Mouse (Mus musculus) forebrain, embryonic 10.5 days (tissue): ENCODE measurements at regions not wholly inside any gene's neighbourhood (a gene's known extent, or its start where the extent isn't known, plus 50 kb on each side); places are given as distances from the start of the nearest gene placed in this dataset.

ENCODE experiments used
- DNase-seq: peaks from one replicate; pipeline ENCODE4 v3.0.0-alpha.2; 2017; ENCODE audit warnings: low spot score; ENCODE audit errors: extremely low spot score
- H3K27ac ChIP-seq: fragments of 300-500 bp; sonication (generic); 2 replicates; pipeline ENCODE4 v1.5.1; 2016; ENCODE audit warnings: mild to moderate bottlenecking
- H3K27me3 ChIP-seq: fragments of 300-500 bp; sonication (generic); 2 replicates; pipeline ENCODE4 v1.6.1; 2016; ENCODE audit warnings: mild to moderate bottlenecking; ENCODE audit not compliant: poor library complexity, severe bottlenecking
- H3K36me3 ChIP-seq: fragments of 300-500 bp; sonication (generic); replicated peaks from 2 replicates; pipeline ENCODE4 v1.6.1; 2016; ENCODE audit warnings: mild to moderate bottlenecking, moderate library complexity
- H3K4me1 ChIP-seq: fragments of 300-500 bp; sonication (generic); 2 replicates; pipeline ENCODE4 v1.6.1; 2016
- H3K4me3 ChIP-seq: fragments of 300-500 bp; sonication (generic); 2 replicates; pipeline ENCODE4 v1.5.1; 2016; ENCODE audit warnings: mild to moderate bottlenecking, moderate library complexity
- H3K9me3 ChIP-seq: fragments of 300-500 bp; sonication (generic); 2 replicates; pipeline ENCODE4 v1.6.1; 2016; ENCODE audit warnings: mild to moderate bottlenecking, moderate library complexity
- whole genome bisulfite sequencing: fragments of 180-500 bp; shearing (Covaris S2); methylation state at CpG from one replicate; pipeline ENCODE4 v1.1.7; 2016; 5-methylcytosine and 5-hydroxymethylcytosine counted together

- Histone ChIP-seq H3K27ac (no peak overlapping the region), H3K27me3 (peaks cover 3% of the 10 kb centered on the region; the same call in 1 of the 2 replicates), H3K9me3 (no peaks in the 10 kb centered on the region), H3K4me3 (no peak overlapping the region), H3K4me1 (peaks cover 17% of the 10 kb centered on the region), H3K36me3 (no peaks in the 10 kb centered on the region)
- WGBS: 39% methylated on average over 6 of the region's 6 CpGs
- DNase-seq: no peak
Observed at GRCm38 (mm10) chr17:44336842-44337241, 148.5 kb downstream of the Clic5 start.

- Histone ChIP-seq H3K27ac (no peak overlapping the region), H3K4me1 (peaks cover 17% of the 10 kb centered on the region), H3K27me3 (peaks cover 3% of the 10 kb centered on the region; the same call in 1 of the 2 replicates), H3K36me3 (no peaks in the 10 kb centered on the region), H3K9me3 (no peaks in the 10 kb centered on the region), H3K4me3 (no peak overlapping the region)
- no peak for DNase-seq
- WGBS: 89% methylated on average over 5 of the region's 5 CpGs
Observed at GRCm38 (mm10) chr17:44337253-44337652, 148.9 kb downstream of the Clic5 start.

GRCm38 (mm10) chr17:44344542-44344941 is 156.2 kb downstream of the Clic5 start:
- DNase-seq: no peak
- WGBS: 91% methylated on average over 2 of the region's 2 CpGs
- H3K27ac ChIP-seq: no peak overlapping the region
- H3K4me3 ChIP-seq: no peak overlapping the region
- no peaks in the 10 kb centered on the region for H3K4me1 ChIP-seq
- peaks cover 47% of the 10 kb centered on the region for H3K27me3 ChIP-seq
- no peaks in the 10 kb centered on the region for H3K36me3 ChIP-seq
- H3K9me3 ChIP-seq: no peaks in the 10 kb centered on the region

- Histone ChIP-seq H3K36me3 (no peaks in the 10 kb centered on the region), H3K27ac (no peak overlapping the region), H3K4me3 (no peak overlapping the region), H3K4me1 (peaks cover 4% of the 10 kb centered on the region), H3K9me3 (no peaks in the 10 kb centered on the region), H3K27me3 (peaks cover 55% of the 10 kb centered on the region)
- DNase-seq: no peak
- WGBS: 94% methylated on average over 2 of the region's 2 CpGs
Observed at GRCm38 (mm10) chr17:44345374-44345773, 157.0 kb downstream of the Clic5 start.

DNA sequence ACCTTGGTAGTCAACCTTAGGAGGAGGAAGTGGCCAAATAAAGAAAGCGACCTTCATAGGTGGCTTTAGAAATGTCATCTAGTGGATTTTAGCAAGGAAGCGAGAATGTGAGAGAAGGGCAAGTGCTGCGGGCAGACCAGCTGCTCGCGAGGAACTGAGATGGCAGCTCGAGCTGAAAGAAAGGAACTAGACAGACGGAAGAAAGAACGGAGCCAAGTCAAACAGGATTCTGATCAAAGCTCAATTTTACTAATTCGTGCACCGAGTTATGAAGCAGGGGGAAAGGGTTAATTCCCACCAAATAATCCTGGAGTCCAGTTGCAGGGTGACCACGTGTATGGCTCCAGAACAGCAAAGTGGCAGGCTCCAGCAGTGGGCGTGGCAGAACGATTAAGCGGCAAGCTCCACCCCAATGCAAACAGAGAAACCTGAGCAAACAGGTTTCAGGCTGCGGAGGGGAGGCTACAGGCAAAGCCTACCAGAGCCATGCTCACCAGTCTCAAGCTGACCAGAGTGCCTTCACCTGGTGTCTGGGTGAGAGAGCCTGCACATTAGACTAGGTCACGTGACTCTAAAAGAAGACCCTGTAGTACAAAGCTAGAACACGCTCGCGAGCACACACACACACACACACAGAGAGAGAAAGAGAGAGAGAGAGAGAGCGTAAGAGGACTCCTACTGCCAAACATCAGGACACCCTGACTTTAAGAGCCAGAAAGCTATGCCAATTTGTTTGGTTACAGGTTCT is 162.0 kb downstream of the Clic5 start:
- 60% methylated on average over 20 of the region's 20 CpGs for WGBS
- H3K27me3 ChIP-seq: peaks cover 74% of the 10 kb centered on the region
- no peaks in the 10 kb centered on the region for H3K36me3 ChIP-seq
- no peaks in the 10 kb centered on the region for H3K9me3 ChIP-seq
- peak; percentile 21 for DNase-seq
- H3K4me3 ChIP-seq: no peak overlapping the region; the same call in 1 of the 2 replicates
- H3K4me1 ChIP-seq: peaks cover 26% of the 10 kb centered on the region
- no peak overlapping the region for H3K27ac ChIP-seq

- Histone ChIP-seq H3K36me3 (no peaks in the 10 kb centered on the region), H3K4me3 (no peak overlapping the region), H3K27me3 (peaks cover 80% of the 10 kb centered on the region), H3K9me3 (no peaks in the 10 kb centered on the region), H3K4me1 (peaks cover 26% of the 10 kb centered on the region), H3K27ac (no peak overlapping the region)
- 90% methylated on average over 4 of the region's 4 CpGs for WGBS
- DNase-seq: no peak
Observed at GRCm38 (mm10) chr17:44350949-44351244, 162.5 kb downstream of the Clic5 start.

GRCm38 (mm10) chr17:44351499-44352117 is 163.2 kb downstream of the Clic5 start:
- no peak overlapping the region for H3K27ac ChIP-seq
- DNase-seq: peak; percentile 40
- WGBS: 37% methylated on average over 13 of the region's 13 CpGs

DNA sequence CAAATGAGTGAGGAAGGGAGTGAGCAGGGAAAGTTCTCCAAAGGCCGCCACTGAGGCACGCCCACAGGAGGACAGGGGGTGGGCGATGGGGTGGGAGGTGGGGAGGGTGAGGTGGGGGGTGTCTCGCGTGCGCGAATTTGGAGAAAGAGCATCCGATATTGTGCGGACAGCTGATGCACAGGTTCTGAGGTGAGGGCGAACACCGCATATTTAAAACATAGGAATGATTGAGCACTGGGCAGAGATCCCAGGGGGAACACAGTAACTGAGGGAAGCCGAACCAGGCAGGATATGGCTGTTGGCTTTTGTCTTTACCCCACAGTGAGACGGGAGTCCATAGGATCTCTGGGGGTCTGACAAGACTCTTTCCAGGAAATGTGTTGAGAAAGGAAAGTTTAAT is 163.8 kb downstream of the Clic5 start:
- no peaks in the 10 kb centered on the region for H3K36me3 ChIP-seq
- no peak overlapping the region for H3K4me3 ChIP-seq
- H3K4me1 ChIP-seq: peaks cover 26% of the 10 kb centered on the region
- no peaks in the 10 kb centered on the region for H3K9me3 ChIP-seq
- no peak overlapping the region for H3K27ac ChIP-seq
- H3K27me3 ChIP-seq: peaks cover 75% of the 10 kb centered on the region
- no peak for DNase-seq
- 80% methylated on average over 13 of the region's 13 CpGs for whole genome bisulfite sequencing

More at GRCm38 (mm10) chr17:44351499-44352117, 163.2 kb downstream of the Clic5 start:
- Histone ChIP-seq H3K27me3 (peaks cover 76% of the 10 kb centered on the region), H3K9me3 (no peaks in the 10 kb centered on the region), H3K36me3 (no peaks in the 10 kb centered on the region), H3K4me1 (peaks cover 26% of the 10 kb centered on the region), H3K4me3 (no peak overlapping the region)

DNA sequence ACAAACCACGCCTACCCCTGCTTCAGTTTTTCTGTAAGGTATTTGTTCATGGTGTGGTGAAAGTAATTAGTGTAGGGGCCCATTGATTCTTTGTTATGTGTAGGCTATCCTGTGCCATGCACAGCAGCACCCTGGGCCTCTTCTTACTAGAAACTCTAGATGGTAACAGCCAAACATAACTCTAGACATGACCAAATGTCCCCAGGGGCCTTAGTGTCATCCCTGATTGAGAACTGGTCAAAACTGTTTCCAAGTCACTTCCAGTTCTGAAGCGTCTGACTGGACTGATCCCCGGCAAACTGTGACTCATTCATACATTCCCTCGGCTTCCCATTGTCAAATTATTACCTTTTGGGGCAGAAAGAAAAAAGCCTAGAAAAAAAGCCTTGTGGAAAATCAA is 174.7 kb downstream of the Clic5 start:
- H3K36me3 ChIP-seq: no peaks in the 10 kb centered on the region
- H3K4me3 ChIP-seq: no peak overlapping the region
- peaks cover 8% of the 10 kb centered on the region; the same call in 1 of the 2 replicates for H3K4me1 ChIP-seq
- DNase-seq: no peak
- H3K27ac ChIP-seq: no peak overlapping the region
- H3K27me3 ChIP-seq: no peaks in the 10 kb centered on the region
- 89% methylated on average over 4 of the region's 4 CpGs for WGBS
- no peaks in the 10 kb centered on the region for H3K9me3 ChIP-seq

DNA sequence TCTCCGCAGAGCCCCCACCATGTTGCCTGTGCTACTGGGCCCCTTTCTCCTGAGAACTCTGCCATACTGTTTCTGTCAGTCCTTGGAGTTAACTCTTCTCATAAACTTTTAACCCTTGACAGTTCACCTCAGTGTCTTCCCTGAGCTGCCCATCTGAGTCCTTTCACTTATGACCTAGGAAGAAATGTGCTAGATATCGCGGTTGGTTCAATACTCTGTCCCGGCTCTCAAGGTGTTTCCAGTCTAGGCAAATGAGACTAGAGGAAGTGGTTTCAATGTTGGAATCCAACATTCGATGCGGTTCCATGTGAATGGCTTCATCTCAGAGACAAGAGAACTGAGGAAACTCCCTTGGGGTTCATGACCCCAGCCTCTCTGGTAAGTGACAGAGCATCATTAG is 176.1 kb downstream of the Clic5 start:
- no peak for DNase-seq
- H3K4me1 ChIP-seq: peaks cover 8% of the 10 kb centered on the region; the same call in 1 of the 2 replicates
- no peaks in the 10 kb centered on the region for H3K9me3 ChIP-seq
- H3K4me3 ChIP-seq: no peak overlapping the region
- H3K27ac ChIP-seq: no peak overlapping the region
- no peaks in the 10 kb centered on the region for H3K36me3 ChIP-seq
- no peaks in the 10 kb centered on the region for H3K27me3 ChIP-seq
- 96% methylated on average over 6 of the region's 6 CpGs for WGBS

GRCm38 (mm10) chr17:44366438-44366837 is 178.1 kb downstream of the Clic5 start:
- no peaks in the 10 kb centered on the region for H3K36me3 ChIP-seq
- DNase-seq: no peak
- H3K27me3 ChIP-seq: no peaks in the 10 kb centered on the region
- H3K4me1 ChIP-seq: peaks cover 8% of the 10 kb centered on the region; the same call in 1 of the 2 replicates
- H3K9me3 ChIP-seq: no peaks in the 10 kb centered on the region
- no peak overlapping the region for H3K4me3 ChIP-seq
- 86% methylated on average over 8 of the region's 8 CpGs for WGBS
- no peak overlapping the region for H3K27ac ChIP-seq

GRCm38 (mm10) chr17:44367561-44367960 is 179.2 kb downstream of the Clic5 start:
- Histone ChIP-seq H3K27ac (no peak overlapping the region), H3K4me1 (peaks cover 8% of the 10 kb centered on the region; the same call in 1 of the 2 replicates), H3K36me3 (no peaks in the 10 kb centered on the region), H3K4me3 (no peak overlapping the region), H3K9me3 (no peaks in the 10 kb centered on the region), H3K27me3 (no peaks in the 10 kb centered on the region; the same call in 1 of the 2 replicates)
- 56% methylated on average over 5 of the region's 5 CpGs for WGBS
- no peak for DNase-seq

GRCm38 (mm10) chr17:44370966-44371465 is 182.6 kb downstream of the Clic5 start:
- 92% methylated on average over 3 of the region's 3 CpGs for WGBS
- H3K36me3 ChIP-seq: no peaks in the 10 kb centered on the region
- DNase-seq: no peak
- peaks cover 8% of the 10 kb centered on the region; the same call in 1 of the 2 replicates for H3K4me1 ChIP-seq
- no peak overlapping the region for H3K4me3 ChIP-seq
- no peaks in the 10 kb centered on the region; the same call in 1 of the 2 replicates for H3K27me3 ChIP-seq
- no peak overlapping the region for H3K27ac ChIP-seq
- no peaks in the 10 kb centered on the region for H3K9me3 ChIP-seq
